Mouse (Mus musculus) heart, postnatal 0 days (tissue): ENCODE measurements around the gene Psg20.

Experiments used
- CTCF ChIP-seq: IDR thresholded peaks from 2 replicates; pipeline ENCODE4 v1.5.1; 2016; ENCODE audit warnings: antibody characterized with exemption, control low read depth, low read depth
- EP300 ChIP-seq: IDR thresholded peaks from 2 replicates; pipeline ENCODE4 v1.6.1; 2016; ENCODE audit warnings: antibody characterized with exemption, low read depth

GRCm38 (mm10) chr7:18733111-18733510 lies 47.1 kb upstream of the Psg20 start:
- TF ChIP-seq CTCF (no peak), EP300 (no peak)
